Mouse (Mus musculus) midbrain, embryonic 12.5 days (tissue): ENCODE data around the gene Slco1a4. TPM values are rescaled to one million over a fixed set of nuclear protein-coding genes. Genes with fewer than 3 reads are reported as not detected.

Experiments used
- ATAC-seq: fragments of 200-750 bp; cut with Nextera tagmentation; 2 replicates; pipeline ENCODE4 v1.8.0; 2017; ENCODE audit warnings: low read depth, moderate TSS enrichment, moderate library complexity; ENCODE audit not compliant: low FRiP score
- H3K27ac ChIP-seq: fragments of 300-500 bp; sonication (generic); replicated peaks from 2 replicates; pipeline ENCODE4 v1.5.1; 2016; ENCODE audit warnings: mild to moderate bottlenecking
- H3K27me3 ChIP-seq: fragments of 300-500 bp; sonication (generic); 2 replicates; pipeline ENCODE4 v1.6.1; 2016; ENCODE audit warnings: mild to moderate bottlenecking
- H3K36me3 ChIP-seq: fragments of 300-500 bp; sonication (generic); 2 replicates; pipeline ENCODE4 v1.6.1; 2016
- H3K4me1 ChIP-seq: fragments of 300-500 bp; sonication (generic); 2 replicates; pipeline ENCODE4 v1.6.1; 2016
- H3K4me2 ChIP-seq: fragments of 300-500 bp; sonication (generic); replicated peaks from 2 replicates; pipeline ENCODE4 v1.6.1; 2016; ENCODE audit warnings: mild to moderate bottlenecking, moderate library complexity
- H3K4me3 ChIP-seq: fragments of 300-500 bp; sonication (generic); 2 replicates; pipeline ENCODE4 v1.5.1; 2016; ENCODE audit warnings: mild to moderate bottlenecking
- H3K9ac ChIP-seq: fragments of 300-500 bp; sonication (generic); replicated peaks from 2 replicates; pipeline ENCODE4 v1.6.1; 2016; ENCODE audit warnings: mild to moderate bottlenecking, moderate library complexity
- H3K9me3 ChIP-seq: fragments of 300-500 bp; sonication (generic); 2 replicates; pipeline ENCODE4 v1.6.1; 2016; ENCODE audit warnings: mild to moderate bottlenecking
- WGBS: fragments of 180-500 bp; shearing (Covaris S2); methylation state at CpG from one replicate; pipeline ENCODE4 v1.1.7; 2016; 5-methylcytosine and 5-hydroxymethylcytosine counted together
- polyA plus RNA-seq: library from polyadenylated mRNA; unstranded; fragments of >200 nt; fragmentation: Nextera tagmentation; extraction: Ambion mirVana; gene quantifications from 2 replicates; pipeline ENCODE4 v1.2.1, GENCODE M21; 2016

The Slco1a4 gene
- polyA plus RNA-seq, 1 experiment from 2014 or later = not detected

- Histone ChIP-seq H3K27ac (no peak overlapping the region), H3K4me3 (no peak overlapping the region), H3K9me3 (no peaks in the 10 kb centered on the region), H3K4me2 (no peak overlapping the region), H3K4me1 (no peaks in the 10 kb centered on the region), H3K27me3 (no peaks in the 10 kb centered on the region), H3K9ac (no peak overlapping the region), H3K36me3 (no peaks in the 10 kb centered on the region)
- ATAC-seq = no peak
- 86% methylated on average over 2 of the region's 2 CpGs for WGBS
Measured at GRCm38 (mm10) chr6:141774476-141774875, 81.5 kb downstream of the Slco1a4 start.

- Histone ChIP-seq H3K9me3 (no peaks in the 10 kb centered on the region), H3K36me3 (no peaks in the 10 kb centered on the region), H3K27me3 (no peaks in the 10 kb centered on the region), H3K4me2 (no peak within 1 kb of the TSS), H3K4me1 (no peaks in the 10 kb centered on the region), H3K9ac (no peak within 1 kb of the TSS), H3K27ac (no peak within 1 kb of the TSS), H3K4me3 (no peak within 1 kb of the TSS)
- no peak for ATAC-seq
- WGBS = 89% methylated on average over 3 of the region's 3 CpGs
Measured at GRCm38 (mm10) chr6:141773710-141774109, 82.3 kb downstream of the Slco1a4 start, which contains the start of gene Gm5724. Gene Gm5724 (minus strand): TSS chr6:141773810.

Other genes with a start within 250 kb of the Slco1a4 start
- gene Slco1b2, start 226.7 kb downstream of the Slco1a4 start, polyA plus RNA-seq = 0.09 TPM in 1 of 2 replicates, not detected in the other
- not detected in 2 replicates for gene Gm5724, start 82.4 kb downstream of the Slco1a4 start, polyA plus RNA-seq
- gene Slco1a1, start 90.8 kb upstream of the Slco1a4 start, polyA plus RNA-seq = not detected in 2 replicates
- gene Gm6614, start 155.2 kb upstream of the Slco1a4 start, polyA plus RNA-seq = 0.09 TPM in 1 of 2 replicates, not detected in the other